Mouse (Mus musculus) frontal cortex, adult (tissue): Measurements from ENCODE around the gene Prss33.
"Not testable (repeated sequence)": the region's sequence is repeated elsewhere in the genome, so short reads cannot be mapped to it uniquely, and the experiment has no call there.

ENCODE experiments used
- ATAC-seq: cut with Nextera tagmentation; 2 replicates; pipeline ENCODE4 v1.9.2; 2017; ENCODE audit warnings: mild to moderate bottlenecking, moderate library complexity, mixed read lengths; ENCODE audit not compliant: low TSS enrichment

Gene Prss33

GRCm38 (mm10) chr17:23836006-23836575 is at the start of gene Prss33:
Prss33 (minus strand) TSS chr17:23836056.
- no peak for ATAC-seq

DNA sequence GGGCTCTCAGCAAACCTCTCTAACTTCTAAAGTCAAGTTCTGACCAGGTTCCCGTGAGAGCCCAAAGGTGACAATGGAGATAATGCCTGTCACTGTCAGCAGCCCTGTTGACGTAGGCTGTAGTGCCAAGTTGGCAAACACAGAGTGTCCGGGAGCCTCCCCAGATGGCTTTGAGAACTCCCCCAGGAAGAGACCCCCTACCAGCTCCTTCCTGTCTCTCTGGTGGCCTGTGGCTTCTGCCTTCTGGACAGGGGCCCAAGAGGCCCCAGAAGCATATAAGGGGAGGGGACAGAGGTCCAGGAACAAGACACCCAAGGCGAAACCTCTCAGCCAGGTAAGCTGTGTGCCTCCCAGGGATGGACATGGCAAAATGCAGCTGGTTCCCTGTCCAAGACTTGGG is 44.7 kb upstream of the Prss33 start, which contains the start of the genes Dcpp1 and Dcpp2:
TSS of gene Dcpp1 (plus strand) at position 301 of the 400 bp plus-strand sequence.
TSS of gene Dcpp2 (plus strand) at position 305 of the 400 bp plus-strand sequence.
- not testable (repeated sequence) for ATAC-seq

DNA sequence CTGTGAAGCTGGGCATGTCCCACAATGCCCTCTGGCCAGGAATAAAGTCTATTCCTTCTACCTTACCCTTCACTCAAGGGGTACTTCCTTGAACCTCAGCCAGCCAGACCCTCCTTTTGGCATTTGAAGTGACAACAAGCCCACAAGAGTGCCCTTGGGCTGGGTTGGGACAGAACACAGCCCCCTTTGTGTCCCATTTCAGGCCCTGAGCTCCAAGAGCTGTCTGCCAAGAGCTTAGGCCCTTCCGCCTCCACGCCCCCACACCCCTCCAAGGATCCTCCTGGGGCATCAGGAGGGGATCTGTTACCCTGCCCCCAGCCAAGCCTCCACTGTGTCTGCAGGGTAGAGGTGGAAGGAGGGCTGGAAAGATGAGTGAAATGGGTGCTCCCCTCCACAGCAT is 41.3 kb upstream of the Prss33 start:
- ATAC-seq: no peak

- peak; percentile 57 for ATAC-seq
Observed at GRCm38 (mm10) chr17:23876741-23877140, 40.9 kb upstream of the Prss33 start.

- ATAC-seq: peak; percentile 52; the same call in 1 of the 2 replicates
Observed at GRCm38 (mm10) chr17:23873884-23874856, 38.3 kb upstream of the Prss33 start.

- ATAC-seq: no peak
Observed at GRCm38 (mm10) chr17:23868513-23868912, 32.7 kb upstream of the Prss33 start.

GRCm38 (mm10) chr17:23867756-23868155 is 31.9 kb upstream of the Prss33 start, which contains the start of gene Prss21:
Prss21 (plus strand) TSS chr17:23868056.
- ATAC-seq: no peak

- ATAC-seq: no peak
Observed at GRCm38 (mm10) chr17:23862926-23863325, 27.1 kb upstream of the Prss33 start.

- ATAC-seq: no peak
Observed at GRCm38 (mm10) chr17:23857913-23858312, 22.1 kb upstream of the Prss33 start.

DNA sequence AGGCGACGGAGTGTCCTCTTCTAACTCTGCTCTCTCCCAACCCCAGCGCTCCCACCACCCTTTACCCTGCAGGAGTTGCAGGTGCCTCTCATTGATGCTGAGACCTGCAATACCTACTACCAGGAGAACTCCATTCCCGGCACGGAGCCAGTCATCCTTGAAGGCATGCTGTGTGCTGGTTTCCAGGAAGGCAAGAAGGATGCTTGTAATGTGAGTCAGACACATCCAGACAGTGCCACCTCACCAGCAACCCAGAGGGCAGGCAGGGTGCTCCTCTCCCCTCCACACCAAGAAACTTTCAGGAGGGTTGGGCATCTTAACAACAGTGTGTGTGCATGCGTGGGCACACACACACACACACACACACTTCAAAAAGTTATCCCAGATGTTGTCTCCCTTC is 21.3 kb upstream of the Prss33 start:
- ATAC-seq: no peak

DNA sequence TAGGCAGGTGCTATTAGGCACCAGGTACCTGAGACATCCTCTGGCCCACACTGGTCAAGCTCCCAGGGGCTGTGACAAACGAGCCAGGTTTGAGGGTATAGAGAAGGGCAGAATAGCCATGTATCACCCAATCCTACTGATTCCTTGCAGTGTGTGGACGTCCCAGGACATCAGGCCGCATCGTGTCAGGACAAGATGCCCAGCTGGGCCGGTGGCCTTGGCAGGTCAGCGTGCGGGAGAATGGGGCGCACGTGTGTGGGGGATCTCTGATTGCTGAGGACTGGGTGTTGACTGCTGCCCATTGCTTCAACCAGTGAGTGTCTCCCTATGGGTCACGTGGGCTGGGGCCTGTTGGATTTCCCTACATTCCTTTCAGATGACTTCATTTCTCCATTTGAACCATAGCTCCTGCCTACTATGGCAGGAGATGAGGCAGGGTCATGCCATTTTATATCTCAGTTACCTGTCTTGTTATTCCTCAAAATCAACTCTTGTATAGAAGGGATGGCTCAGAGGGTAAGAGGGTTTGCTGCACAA is 18.4 kb upstream of the Prss33 start:
- no peak for ATAC-seq

- no peak for ATAC-seq
Observed at GRCm38 (mm10) chr17:23853292-23853691, 17.4 kb upstream of the Prss33 start.

DNA sequence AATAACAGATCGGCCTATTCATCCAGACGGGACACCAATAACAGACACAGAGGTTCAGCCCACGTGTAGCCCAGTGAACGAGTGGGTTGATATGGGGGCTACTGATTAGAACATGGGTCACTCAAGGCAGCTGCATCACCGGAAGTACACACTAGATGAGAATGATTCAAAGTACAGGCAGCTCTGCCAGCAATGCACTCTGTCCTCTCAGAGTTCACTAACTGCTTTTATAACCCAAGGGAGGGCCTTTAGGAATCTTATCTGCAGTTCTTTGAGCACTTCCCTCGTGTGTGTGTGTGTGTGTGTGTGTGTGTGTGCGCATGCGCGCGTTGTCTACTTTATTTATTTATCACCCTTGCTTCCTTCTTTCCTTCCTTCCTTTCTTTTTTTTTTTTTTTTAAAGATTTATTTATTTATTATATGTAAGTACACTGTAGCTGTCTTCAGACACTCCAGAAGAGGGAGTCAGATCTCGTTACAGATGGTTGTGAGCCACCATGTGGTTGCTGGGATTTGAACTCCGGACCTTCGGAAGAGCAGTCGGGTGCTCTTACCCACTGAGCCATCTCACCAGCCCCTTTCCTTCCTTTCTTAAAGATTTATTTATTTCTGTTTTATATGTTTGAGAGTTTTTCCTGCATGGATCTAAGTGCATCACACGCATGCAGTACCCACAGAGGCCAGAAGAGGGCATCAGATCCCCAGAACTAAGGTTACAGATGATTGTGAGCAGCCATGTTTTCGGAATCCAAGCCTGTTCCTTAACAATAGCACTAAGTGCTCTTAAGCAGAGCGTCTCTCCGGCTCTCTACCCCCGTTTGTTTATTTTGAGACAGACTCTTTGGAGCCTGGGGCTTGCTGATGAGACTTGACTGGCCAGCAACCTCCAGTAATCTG is 15.2 kb upstream of the Prss33 start:
- no peak for ATAC-seq

DNA sequence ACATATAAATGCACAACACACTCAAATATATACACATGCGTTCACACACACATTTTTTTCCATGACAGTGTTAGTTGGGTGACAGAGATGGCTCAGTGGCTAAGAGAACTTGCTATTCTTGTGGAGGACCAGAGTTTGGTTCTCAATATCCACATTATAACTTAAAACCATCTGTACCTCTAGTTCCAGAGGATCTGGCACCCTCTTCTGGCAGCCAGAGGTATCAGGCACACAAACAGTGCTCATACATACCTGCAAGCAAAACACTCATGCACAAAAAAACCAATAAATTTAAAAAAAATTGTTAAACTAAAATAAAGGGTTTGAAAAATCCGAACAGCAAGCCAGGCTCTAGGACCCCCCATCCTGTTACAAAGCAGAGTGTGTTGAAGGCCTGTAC is 14.2 kb upstream of the Prss33 start:
- no peak for ATAC-seq

- no peak for ATAC-seq
Observed at GRCm38 (mm10) chr17:23843812-23844273, 8.0 kb upstream of the Prss33 start, which contains the start of the genes Prss32 and Prss41. Prss32 (plus strand) TSS chr17:23843855. Prss41 (minus strand) TSS chr17:23844172.

DNA sequence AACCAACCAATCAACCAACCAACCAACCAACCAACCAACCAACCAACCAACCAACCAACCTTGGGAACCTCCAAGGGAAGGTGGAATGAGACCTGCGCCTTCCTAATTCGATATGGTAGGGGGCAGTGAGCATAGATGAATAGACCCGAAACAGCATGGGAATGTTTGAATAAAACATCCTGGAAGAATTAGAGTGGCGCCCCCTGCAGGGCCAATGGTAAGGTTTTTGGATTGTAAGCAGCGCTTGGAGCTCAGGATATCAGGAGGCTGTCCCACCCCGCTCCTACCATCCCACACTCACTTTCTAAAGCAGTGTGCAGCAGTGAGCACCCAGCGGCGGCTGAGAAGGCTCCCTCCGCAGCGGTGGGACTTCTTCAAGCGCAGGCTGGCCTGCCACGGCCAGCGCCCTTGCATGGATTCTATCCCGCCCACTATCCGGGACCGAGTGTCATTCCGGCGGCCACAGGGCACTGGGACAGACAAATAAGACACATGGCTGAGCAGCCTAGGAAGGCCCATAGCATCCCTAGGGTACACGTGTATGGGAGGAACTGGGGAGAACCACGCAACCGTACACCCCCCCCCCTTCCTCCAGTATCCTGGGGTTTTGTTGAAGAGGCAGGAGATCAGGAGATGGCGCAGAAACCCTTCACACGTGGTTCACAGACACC is 7.4 kb upstream of the Prss33 start:
- ATAC-seq: no peak

DNA sequence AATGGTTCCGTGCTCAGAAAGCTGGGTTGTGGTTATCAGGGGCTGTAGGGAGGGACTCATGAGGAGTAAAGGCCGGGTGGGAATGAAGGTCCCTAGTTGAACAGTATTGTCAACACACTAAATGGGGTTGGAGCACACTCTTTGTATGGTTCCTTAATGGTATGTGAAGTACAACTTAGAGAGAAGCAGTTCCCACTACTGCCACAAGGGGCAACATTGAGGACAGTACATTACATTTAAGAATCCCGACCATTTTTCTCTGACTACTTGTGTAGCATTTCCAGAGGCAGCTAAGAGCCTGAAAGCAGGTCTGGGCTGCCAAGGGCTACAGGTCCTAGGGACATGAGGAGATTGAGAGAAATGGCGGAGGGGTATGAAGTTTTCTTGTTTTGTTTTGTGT is 5.3 kb upstream of the Prss33 start:
- ATAC-seq: no peak

DNA sequence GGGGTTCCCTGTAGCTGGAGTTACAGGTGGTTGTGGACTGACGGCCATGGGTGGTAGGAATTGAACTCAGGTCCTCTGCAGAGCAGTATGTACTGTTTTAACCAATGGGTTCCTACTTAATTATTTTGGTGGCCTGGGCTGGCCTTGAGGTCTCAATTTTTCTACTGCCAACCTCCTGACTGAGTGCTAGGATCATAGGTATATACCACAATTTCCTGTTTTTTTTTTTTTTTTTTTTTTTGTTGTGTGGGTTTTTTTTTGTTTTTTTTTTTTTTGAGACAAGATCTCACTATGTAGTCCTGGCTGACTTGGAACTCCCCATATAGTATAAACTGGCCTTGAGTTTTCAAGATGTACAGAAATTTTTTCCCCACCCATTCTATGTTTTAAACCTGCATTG is 4.7 kb downstream of the Prss33 start:
- ATAC-seq: no peak

DNA sequence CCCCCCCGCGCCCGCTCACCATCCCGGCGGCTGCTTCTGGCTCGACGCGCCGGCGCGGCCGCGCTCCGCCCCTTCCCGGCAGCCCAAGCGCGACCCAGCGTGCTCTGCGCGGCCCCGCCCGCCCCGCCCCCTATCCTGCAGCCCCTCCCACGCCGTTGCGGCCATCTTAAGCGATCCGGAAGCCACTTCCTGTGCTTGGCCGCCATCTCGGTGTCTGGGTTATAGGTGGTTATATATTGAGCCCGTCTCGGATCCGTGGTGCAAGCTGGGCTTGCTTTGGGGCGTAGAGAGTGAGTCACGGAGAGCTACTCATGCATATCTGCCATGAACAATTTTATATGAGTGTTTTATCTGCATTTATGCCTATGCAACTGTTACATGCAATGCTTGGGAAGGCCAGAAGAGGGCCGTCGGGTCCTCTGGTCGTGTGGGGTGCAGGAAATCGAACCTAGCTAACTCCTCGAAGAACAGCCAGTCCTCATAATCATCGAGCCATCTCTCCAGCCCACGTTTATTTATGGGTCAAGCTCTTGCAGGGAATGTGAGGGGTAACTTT is 6.7 kb downstream of the Prss33 start, which contains the start of gene Elob:
TSS of gene Elob (minus strand) at position 73 of the 556 bp plus-strand sequence.
- ATAC-seq: peak; percentile 83
